7 mouse cellular contexts compared by ENCODE assay signal in genomic region chr4:152647620-152648019, GRCm38 (mm10).
DNase-seq lines count a peak whose midpoint lies in the region; ATAC-seq and TF ChIP-seq lines count a peak whose summit lies in the region.

No protein-coding gene starts in this region.

- no peak for DNase-seq in liver, embryonic 14.5 days (ENCODE audit: low read depth in 3 of 3, low spot score in 3 of 3)
- no peak for DNase-seq in liver, embryonic 11.5 days (ENCODE audit: low spot score)
- peak; percentile 89 for DNase-seq in ZHBTc4 (ENCODE audit: low read depth, low spot score)
- peak; percentile 24 for DNase-seq in cerebellum, adult 11-12 months
- DNase-seq in kidney, postnatal 0 days (ENCODE audit: low spot score), result peak; percentile 31

- H3K9me3 ChIP-seq in liver, embryonic 14.5 days (ENCODE audit: control insufficient read depth, low read length), result no peaks in the 10 kb centered on the region
- H3K9me3 ChIP-seq in liver, embryonic 11.5 days (ENCODE audit: control insufficient read depth, low read length), result no peaks in the 10 kb centered on the region
- H3K9me3 ChIP-seq in kidney, postnatal 0 days (replicated peaks; ENCODE audit: low read length), result no peaks in the 10 kb centered on the region
- no peaks in the 10 kb centered on the region for H3K9me3 ChIP-seq in forebrain, embryonic 15.5 days
- no peaks in the 10 kb centered on the region for H3K9me3 ChIP-seq in intestine, embryonic 15.5 days

- WGBS in liver, embryonic 14.5 days (ENCODE audit: insufficient replicate concordance), result 40% methylated on average over 7 of the region's 7 CpGs
- 49% methylated on average over 7 of the region's 7 CpGs for WGBS in liver, embryonic 11.5 days
- 45% methylated on average over 7 of the region's 7 CpGs for WGBS in kidney, postnatal 0 days
- 61% methylated on average over 7 of the region's 7 CpGs for WGBS in forebrain, embryonic 15.5 days
- WGBS in intestine, embryonic 15.5 days, result 43% methylated on average over 7 of the region's 7 CpGs

- H3K36me3 ChIP-seq in liver, embryonic 14.5 days (replicated peaks; ENCODE audit: control insufficient read depth, insufficient read depth, low read depth), result no peaks in the 10 kb centered on the region
- no peaks in the 10 kb centered on the region for H3K36me3 ChIP-seq in liver, embryonic 11.5 days (ENCODE audit: control insufficient read depth, insufficient read depth, low read length)
- no peaks in the 10 kb centered on the region for H3K36me3 ChIP-seq in kidney, postnatal 0 days (ENCODE audit: insufficient read depth, low read length)
- no peaks in the 10 kb centered on the region for H3K36me3 ChIP-seq in forebrain, embryonic 15.5 days
- H3K36me3 ChIP-seq in intestine, embryonic 15.5 days, result no peaks in the 10 kb centered on the region

- H3K4me2 ChIP-seq in liver, embryonic 14.5 days (ENCODE audit: low read depth), result no peak overlapping the region
- H3K4me2 ChIP-seq in liver, embryonic 11.5 days, result no peak overlapping the region
- no peak overlapping the region for H3K4me2 ChIP-seq in kidney, postnatal 0 days (ENCODE audit: low read length)
- no peak overlapping the region for H3K4me2 ChIP-seq in forebrain, embryonic 15.5 days (replicated peaks)
- H3K4me2 ChIP-seq in intestine, embryonic 15.5 days (replicated peaks), result no peak overlapping the region

- no peak for ATAC-seq in liver, embryonic 14.5 days (ENCODE audit: insufficient read depth)
- no peak; the same call in 1 of the 2 replicates for ATAC-seq in liver, embryonic 11.5 days (replicated peaks; ENCODE audit: low FRiP score)
- no peak for ATAC-seq in kidney, postnatal 0 days (replicated peaks; ENCODE audit: low FRiP score, low read depth)
- ATAC-seq in forebrain, embryonic 15.5 days (replicated peaks), result no peak
- no peak for ATAC-seq in intestine, embryonic 15.5 days

- H3K27me3 ChIP-seq in liver, embryonic 14.5 days (ENCODE audit: control insufficient read depth, insufficient read depth, low read length), result no peaks in the 10 kb centered on the region
- no peaks in the 10 kb centered on the region for H3K27me3 ChIP-seq in liver, embryonic 11.5 days (replicated peaks; ENCODE audit: control insufficient read depth, insufficient read depth, low read length)
- no peaks in the 10 kb centered on the region for H3K27me3 ChIP-seq in kidney, postnatal 0 days (ENCODE audit: insufficient read depth, low read length)
- H3K27me3 ChIP-seq in forebrain, embryonic 15.5 days, result no peaks in the 10 kb centered on the region
- H3K27me3 ChIP-seq in intestine, embryonic 15.5 days (replicated peaks), result no peaks in the 10 kb centered on the region

- TF ChIP-seq CTCF in liver, embryonic 14.5 days (IDR thresholded peaks at IDR 0.05; ENCODE audit: low read depth), result peak; percentile 71
- peak; percentile 75 for TF ChIP-seq CTCF in kidney, postnatal 0 days (IDR thresholded peaks at IDR 0.05; ENCODE audit: low read depth)

- no peak overlapping the region for H3K9ac ChIP-seq in liver, embryonic 14.5 days (replicated peaks)
- H3K9ac ChIP-seq in liver, embryonic 11.5 days (ENCODE audit: low read depth, low read length), result no peak overlapping the region
- H3K9ac ChIP-seq in kidney, postnatal 0 days (ENCODE audit: low read depth, low read length), result no peak overlapping the region
- no peak overlapping the region for H3K9ac ChIP-seq in forebrain, embryonic 15.5 days (replicated peaks)
- H3K9ac ChIP-seq in intestine, embryonic 15.5 days, result no peak overlapping the region

- H3K4me1 ChIP-seq in liver, embryonic 14.5 days (replicated peaks; ENCODE audit: control insufficient read depth in 2 of 2, insufficient read depth in 2 of 2, low read length in 1 of 2), result no peaks in the 10 kb centered on the region
- no peaks in the 10 kb centered on the region for H3K4me1 ChIP-seq in liver, embryonic 11.5 days (replicated peaks; ENCODE audit: control insufficient read depth, insufficient read depth, low read length)
- H3K4me1 ChIP-seq in kidney, postnatal 0 days (replicated peaks; ENCODE audit: insufficient read depth, low read length), result 0 out of 2 replicates have a peak, but pooled peaks cover 7% of the 10 kb centered on the region
- H3K4me1 ChIP-seq in forebrain, embryonic 15.5 days, result no peaks in the 10 kb centered on the region; the same call in 1 of the 2 replicates
- H3K4me1 ChIP-seq in intestine, embryonic 15.5 days (replicated peaks), result no peaks in the 10 kb centered on the region

- no peak overlapping the region for H3K4me3 ChIP-seq in liver, embryonic 14.5 days (ENCODE audit: insufficient read depth in 1 of 2, low read depth in 2 of 2, low read length in 2 of 2)
- no peak overlapping the region for H3K4me3 ChIP-seq in liver, embryonic 11.5 days (ENCODE audit: low read depth, low read length)
- no peak overlapping the region for H3K4me3 ChIP-seq in kidney, postnatal 0 days (replicated peaks; ENCODE audit: low read depth, low read length)
- no peak overlapping the region for H3K4me3 ChIP-seq in forebrain, embryonic 15.5 days
- H3K4me3 ChIP-seq in intestine, embryonic 15.5 days (replicated peaks), result no peak overlapping the region

- H3K27ac ChIP-seq in liver, embryonic 14.5 days, result no peak overlapping the region
- no peak overlapping the region for H3K27ac ChIP-seq in liver, embryonic 11.5 days (ENCODE audit: low read depth, low read length)
- H3K27ac ChIP-seq in kidney, postnatal 0 days, result no peak overlapping the region
- no peak overlapping the region for H3K27ac ChIP-seq in forebrain, embryonic 15.5 days (replicated peaks)
- H3K27ac ChIP-seq in intestine, embryonic 15.5 days, result no peak overlapping the region

- TF ChIP-seq EP300 in liver, embryonic 14.5 days (IDR thresholded peaks at IDR 0.05; ENCODE audit: low read depth), result no peak

Comparison
In these comparisons a context has a peak if more than half of its experiments do, and no peak if none do; other contexts are left out.
1. DNase-seq: peak in ZHBTc4 (single experiment), cerebellum, adult 11-12 months (single experiment) and kidney, postnatal 0 days (single experiment); none in liver, embryonic 14.5 days (0 of 3) and liver, embryonic 11.5 days (single experiment).